Mouse (Mus musculus): ENCODE data around the gene Ube2l3. TPM values are rescaled to one million over a fixed set of nuclear protein-coding genes. Genes with fewer than 3 reads are reported as not detected.
"Not testable (repeated sequence)": the region's sequence is repeated elsewhere in the genome, so short reads cannot be mapped to it uniquely, and the experiment has no call there.

The Ube2l3 gene
- total RNA-seq (2015; ENCODE audit: low replicate concordance): 77.2 and 91.3 TPM in 2 replicates
- 16.7 and 33.8 TPM in 2 replicates for total RNA-seq (2017; ENCODE audit: low replicate concordance)

GRCm38 (mm10) chr16:17202549-17202948 lies at the start of gene Ube2l3:
Gene Ube2l3, minus strand, starts transcription at chr16:17202649.
- no peak for ATAC-seq (replicated peaks; ENCODE audit: low FRiP score, poor library complexity, severe bottlenecking)

- ATAC-seq (replicated peaks; ENCODE audit: low FRiP score, poor library complexity, severe bottlenecking): no peak
These were observed 49.1 kb upstream of the Ube2l3 start for GRCm38 (mm10) chr16:17251539-17251938.

DNA sequence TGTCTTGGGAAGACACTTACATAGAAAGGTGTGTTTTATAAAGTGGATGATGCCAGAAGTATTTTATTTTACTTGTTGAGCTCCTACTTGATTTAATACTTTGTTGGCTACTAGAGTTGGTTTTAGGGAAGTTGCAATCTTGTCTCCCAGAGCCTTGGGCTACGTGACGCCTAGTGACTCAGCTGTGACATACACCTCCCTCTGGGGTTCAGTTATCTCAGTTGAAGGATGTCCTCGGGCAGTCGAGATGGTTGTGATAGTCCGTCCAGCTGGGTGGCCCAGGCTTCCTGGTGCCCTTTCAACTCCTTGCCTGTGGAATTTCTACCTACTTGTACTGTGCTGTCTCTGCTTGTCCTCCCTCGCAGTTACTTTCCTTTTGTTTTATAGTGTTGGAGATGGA lies 46.7 kb upstream of the Ube2l3 start:
- no peak for ATAC-seq (replicated peaks; ENCODE audit: low FRiP score, poor library complexity, severe bottlenecking)

DNA sequence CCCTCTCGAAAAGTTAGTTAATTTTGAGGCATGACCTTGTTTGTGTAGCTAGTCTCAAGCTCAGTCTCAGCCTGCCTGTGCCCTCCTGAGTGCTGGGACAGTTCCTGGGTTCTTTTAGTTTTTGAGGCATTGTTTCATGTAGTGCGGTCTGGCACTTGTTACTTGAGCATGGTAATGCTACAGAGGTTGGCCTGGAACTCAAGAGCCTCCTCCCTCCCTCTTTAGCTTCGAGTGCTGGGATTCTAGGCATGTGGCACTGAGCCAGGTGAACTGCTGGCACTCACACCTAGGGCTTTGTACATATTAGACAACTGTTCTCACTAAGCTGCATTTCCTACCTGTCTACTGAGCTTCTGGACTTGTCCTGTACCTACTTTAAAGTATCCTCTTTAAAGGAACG lies 45.3 kb upstream of the Ube2l3 start:
- ATAC-seq (replicated peaks; ENCODE audit: low FRiP score, poor library complexity, severe bottlenecking): no peak

DNA sequence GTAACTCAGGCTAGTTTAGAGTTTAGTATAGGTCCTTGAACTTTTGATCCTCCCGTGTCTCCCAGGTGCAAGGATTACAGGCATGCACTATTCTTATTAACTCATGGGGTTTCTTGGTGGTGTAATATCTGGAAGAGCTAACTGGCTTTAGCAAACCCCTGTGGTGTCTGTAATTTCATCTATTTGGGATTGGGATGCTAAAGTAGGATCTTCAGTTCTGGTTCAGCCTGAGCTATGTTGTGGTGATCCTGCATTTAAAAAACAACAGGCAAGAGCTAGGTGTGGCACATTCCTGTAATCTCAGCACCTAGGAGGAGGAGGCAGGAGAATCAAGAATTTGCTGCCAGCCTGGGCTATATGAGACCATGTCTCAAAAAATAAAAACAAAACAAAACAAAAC lies 42.5 kb upstream of the Ube2l3 start:
- ATAC-seq (replicated peaks; ENCODE audit: low FRiP score, poor library complexity, severe bottlenecking): no peak

- no peak for ATAC-seq (replicated peaks; ENCODE audit: low FRiP score, poor library complexity, severe bottlenecking)
These were observed 41.3 kb upstream of the Ube2l3 start for GRCm38 (mm10) chr16:17243731-17244130.

DNA sequence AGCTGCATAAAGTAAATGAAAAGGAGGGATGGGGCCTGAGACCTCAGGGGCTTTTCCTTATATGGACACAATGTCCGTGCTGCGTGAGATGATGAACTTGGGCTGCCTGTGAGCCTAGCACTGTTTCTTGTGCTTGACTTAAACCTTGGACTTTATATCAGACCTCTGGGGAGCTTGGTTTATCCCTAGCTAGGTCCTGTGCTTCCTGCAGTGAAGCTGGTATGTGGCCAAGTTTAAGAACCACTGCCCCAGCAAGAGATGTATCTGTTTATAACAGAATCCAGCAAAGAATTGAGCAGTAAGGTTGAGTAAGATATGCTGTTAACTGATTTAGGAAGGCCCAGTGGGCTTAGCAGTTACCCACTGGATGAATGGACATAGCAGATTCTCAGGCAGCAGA lies 37.0 kb upstream of the Ube2l3 start:
- no peak for ATAC-seq (replicated peaks; ENCODE audit: low FRiP score, poor library complexity, severe bottlenecking)

- no peak for ATAC-seq (replicated peaks; ENCODE audit: low FRiP score, poor library complexity, severe bottlenecking)
These were observed 35.2 kb upstream of the Ube2l3 start for GRCm38 (mm10) chr16:17237634-17238033.

- ATAC-seq (replicated peaks; ENCODE audit: low FRiP score, poor library complexity, severe bottlenecking): no peak
These were observed 32.6 kb upstream of the Ube2l3 start for GRCm38 (mm10) chr16:17234916-17235665.

- ATAC-seq (replicated peaks; ENCODE audit: low FRiP score, poor library complexity, severe bottlenecking): no peak
These were observed 32.0 kb upstream of the Ube2l3 start for GRCm38 (mm10) chr16:17234499-17234895.

DNA sequence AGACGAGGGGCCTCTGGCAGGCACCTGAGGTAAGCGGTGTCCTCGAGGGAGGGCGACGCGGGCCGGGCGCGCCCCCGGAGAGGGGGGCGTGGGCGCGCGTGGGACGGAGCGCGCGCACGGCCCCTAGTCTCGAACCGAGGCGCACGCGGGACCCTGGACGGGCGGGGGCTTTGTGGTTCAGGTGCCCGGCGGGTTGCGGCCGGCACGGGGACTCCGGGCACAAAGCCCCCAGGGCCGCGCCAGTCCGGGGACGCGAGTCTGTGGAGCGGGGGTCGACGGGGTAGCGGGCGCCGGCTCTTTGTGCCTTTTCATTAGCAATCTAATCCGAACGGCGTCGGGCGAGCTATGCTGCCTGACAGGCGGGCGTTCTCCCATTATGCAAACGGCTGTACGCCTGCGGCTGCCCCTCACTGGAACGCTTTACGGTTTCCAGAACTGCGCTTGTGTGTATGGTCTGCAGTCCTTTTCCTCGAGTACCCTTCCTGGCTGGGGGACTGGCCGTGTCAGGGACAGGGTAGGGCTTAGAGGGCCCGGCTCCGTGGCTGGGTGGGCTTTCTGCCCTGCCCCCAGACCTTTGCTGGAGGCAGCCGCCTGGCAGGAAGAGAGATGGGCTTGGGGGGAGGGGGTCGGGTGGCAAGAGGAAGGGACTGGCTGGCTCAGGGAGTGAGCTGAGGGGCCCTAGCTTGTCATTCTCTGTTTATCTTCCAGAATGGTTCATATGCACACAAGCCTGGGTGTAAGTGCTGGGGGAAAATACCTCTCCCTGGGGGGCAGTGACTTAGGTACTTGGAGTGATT lies 31.5 kb upstream of the Ube2l3 start:
- ATAC-seq (replicated peaks; ENCODE audit: low FRiP score, poor library complexity, severe bottlenecking): no peak

DNA sequence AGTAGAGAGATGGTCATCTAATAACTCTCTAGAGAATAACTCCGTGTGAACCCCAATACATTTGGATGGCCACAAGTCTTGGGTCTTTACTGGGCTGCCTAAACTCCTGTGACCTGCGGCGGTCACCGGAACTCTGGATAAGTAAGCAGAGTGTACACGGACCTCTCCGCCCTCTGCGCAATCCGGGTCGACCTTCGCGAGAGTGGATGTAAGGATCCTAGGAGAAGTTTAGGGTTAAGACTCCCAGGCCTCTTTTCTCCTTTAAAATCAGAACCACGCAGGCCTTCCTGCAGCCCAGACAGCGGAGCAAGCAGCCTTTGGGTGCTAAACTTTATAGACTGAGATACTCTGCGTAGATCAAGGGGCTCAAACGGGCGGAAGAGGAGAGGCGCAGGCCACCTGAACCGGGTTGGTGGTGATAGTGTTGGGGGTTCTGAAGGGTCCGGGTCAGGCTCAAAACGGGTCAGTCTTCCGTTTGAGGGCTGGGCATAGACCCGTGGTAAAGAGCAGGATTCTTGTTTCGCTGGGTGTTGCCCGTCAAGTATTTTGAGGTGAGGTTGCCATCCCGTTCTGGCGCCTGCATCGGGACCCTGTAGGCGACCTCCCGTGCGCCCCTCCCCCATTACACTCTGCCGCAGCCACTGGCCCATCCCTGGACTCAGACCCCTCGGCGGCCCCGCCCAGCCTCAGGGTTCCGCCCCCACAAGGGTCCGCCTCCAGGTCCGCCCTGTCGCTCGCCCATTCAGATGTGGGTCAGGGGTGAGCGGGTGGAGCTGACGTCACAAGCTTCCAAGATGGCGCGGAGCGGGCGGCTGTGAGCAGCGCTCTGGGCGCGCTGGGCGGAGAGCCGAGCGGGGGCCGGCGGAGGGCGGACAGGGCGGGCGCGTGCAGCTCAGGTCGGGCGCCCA lies 30.6 kb upstream of the Ube2l3 start, which contains the start of gene Hic2:
Gene Hic2, plus strand, starts transcription at position 779 of the 908 bp plus-strand sequence.
- ATAC-seq (replicated peaks; ENCODE audit: low FRiP score, poor library complexity, severe bottlenecking): peak; percentile 69

DNA sequence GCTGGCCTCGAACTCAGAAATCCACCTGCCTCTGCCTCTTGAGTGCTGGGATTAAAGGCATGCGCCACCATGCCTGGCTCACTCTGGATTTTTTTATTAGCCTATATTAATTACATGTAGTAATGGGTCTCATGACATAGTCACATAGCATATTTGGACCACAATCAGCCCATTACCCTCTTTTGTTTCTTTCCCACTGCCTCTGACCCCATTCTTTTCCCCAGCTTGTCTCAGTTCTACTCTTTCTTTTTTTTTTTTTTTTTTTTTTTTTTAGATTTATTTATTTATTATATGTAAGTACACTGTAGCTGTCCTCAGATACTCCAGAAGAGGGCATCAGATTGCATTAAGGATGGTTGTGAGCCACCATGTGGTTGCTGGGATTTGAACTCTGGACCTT lies 29.1 kb upstream of the Ube2l3 start:
- ATAC-seq (replicated peaks; ENCODE audit: low FRiP score, poor library complexity, severe bottlenecking): not testable (repeated sequence)

DNA sequence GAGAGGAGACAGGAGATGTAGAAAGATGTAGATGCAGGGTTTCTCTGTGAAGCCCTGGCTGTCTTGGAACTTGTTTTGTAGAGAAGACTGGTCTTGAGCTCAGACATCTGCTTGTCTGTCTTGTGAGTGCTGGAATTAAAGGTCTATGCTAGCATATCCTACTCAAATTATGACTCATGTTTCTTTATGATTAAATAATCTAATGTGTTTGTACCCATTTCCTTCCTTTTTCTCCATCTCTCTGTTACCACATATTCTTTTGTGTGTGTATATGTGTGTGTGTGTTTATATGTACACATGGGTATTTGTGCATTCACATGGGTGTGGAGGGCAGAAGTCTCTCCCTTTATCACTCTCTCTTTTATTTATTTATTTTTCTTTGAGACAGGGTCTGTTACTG lies 24.0 kb upstream of the Ube2l3 start:
- ATAC-seq (replicated peaks; ENCODE audit: low FRiP score, poor library complexity, severe bottlenecking): no peak

DNA sequence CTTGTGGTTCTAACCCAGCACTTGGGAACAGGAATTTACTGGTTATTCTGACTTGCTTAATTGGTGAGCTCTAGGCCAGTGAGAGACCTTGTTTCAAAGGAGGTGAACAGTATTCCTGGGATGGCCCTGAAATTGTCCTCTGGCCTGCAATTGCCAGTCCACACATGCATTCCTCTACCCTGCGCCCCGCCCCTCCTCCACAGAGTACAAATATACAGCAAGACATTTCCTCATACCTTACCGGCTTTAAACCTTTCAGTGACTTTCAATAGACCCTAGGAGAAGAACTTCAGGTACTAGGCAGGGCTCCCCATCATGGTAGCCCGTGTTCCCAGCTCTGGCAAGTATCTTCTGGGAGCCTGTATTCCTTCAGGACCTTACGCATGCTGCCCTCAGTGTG lies 23.1 kb upstream of the Ube2l3 start:
- no peak for ATAC-seq (replicated peaks; ENCODE audit: low FRiP score, poor library complexity, severe bottlenecking)

GRCm38 (mm10) chr16:17222197-17222596 lies 19.7 kb upstream of the Ube2l3 start:
- peak; percentile 99 for ATAC-seq (replicated peaks; ENCODE audit: low FRiP score, poor library complexity, severe bottlenecking)

- no peak for ATAC-seq (replicated peaks; ENCODE audit: low FRiP score, poor library complexity, severe bottlenecking)
These were observed 17.8 kb upstream of the Ube2l3 start for GRCm38 (mm10) chr16:17220127-17220733.

- no peak for ATAC-seq (replicated peaks; ENCODE audit: low FRiP score, poor library complexity, severe bottlenecking)
These were observed 14.6 kb upstream of the Ube2l3 start for GRCm38 (mm10) chr16:17216934-17217633.
